Mouse (Mus musculus): ENCODE measurements around the gene Prtn3. TPM values are rescaled to one million over a fixed set of nuclear protein-coding genes. Genes with fewer than 3 reads are reported as not detected.

Gene Prtn3
- polyA plus RNA-seq, 1 experiment = not detected

GRCm38 (mm10) chr10:79840644-79841551 is 33.4 kb upstream of the Prtn3 start:
- H3K27ac ChIP-seq (ENCODE audit: insufficient read depth, low read depth, low read length) = peak overlapping the region; percentile 79
- WGBS = 1% methylated on average over 24 of the region's 24 CpGs
- peak overlapping the region; percentile 50 for H3K4me3 ChIP-seq (ENCODE audit: insufficient read depth, low read depth, low read length)

GRCm38 (mm10) chr10:79842322-79842721 is 32.0 kb upstream of the Prtn3 start:
- Histone ChIP-seq H3K4me3 (ENCODE audit: insufficient read depth, low read depth, low read length) (no peak overlapping the region), H3K4me1 (ENCODE audit: control insufficient read depth, insufficient read depth, low read length) (peaks cover 17% of the 10 kb centered on the region), H3K27ac (ENCODE audit: insufficient read depth, low read depth, low read length) (no peak overlapping the region)
- 56% methylated on average over 3 of the region's 3 CpGs for WGBS
- TF ChIP-seq CTCF (IDR thresholded peaks at IDR 0.05; ENCODE audit: insufficient read depth, low read depth, low read length) = no peak
- TF ChIP-seq POLR2A (IDR thresholded peaks at IDR 0.05; ENCODE audit: insufficient read depth, low read depth, low read length) = no peak

More at GRCm38 (mm10) chr10:79840644-79841551, 33.4 kb upstream of the Prtn3 start:
- TF ChIP-seq CTCF (IDR thresholded peaks at IDR 0.05; ENCODE audit: insufficient read depth, low read depth, low read length) (no peak), POLR2A (IDR thresholded peaks at IDR 0.05; ENCODE audit: insufficient read depth, low read depth, low read length) (no peak)
- H3K4me1 ChIP-seq (ENCODE audit: control insufficient read depth, insufficient read depth, low read length) = peaks cover 17% of the 10 kb centered on the region

- TF ChIP-seq POLR2A (IDR thresholded peaks at IDR 0.05; ENCODE audit: insufficient read depth, low read depth, low read length) (no peak), CTCF (IDR thresholded peaks at IDR 0.05; ENCODE audit: insufficient read depth, low read depth, low read length) (no peak)
- Histone ChIP-seq H3K4me1 (ENCODE audit: control insufficient read depth, insufficient read depth, low read length) (peaks cover 17% of the 10 kb centered on the region), H3K4me3 (ENCODE audit: insufficient read depth, low read depth, low read length) (no peak overlapping the region), H3K27ac (ENCODE audit: insufficient read depth, low read depth, low read length) (no peak overlapping the region)
- WGBS = 51% methylated on average over 6 of the region's 6 CpGs
Measured at GRCm38 (mm10) chr10:79843476-79843875, 30.8 kb upstream of the Prtn3 start.

- TF ChIP-seq POLR2A (IDR thresholded peaks at IDR 0.05; ENCODE audit: insufficient read depth, low read depth, low read length) (no peak), CTCF (IDR thresholded peaks at IDR 0.05; ENCODE audit: insufficient read depth, low read depth, low read length) (no peak)
- 80% methylated on average over 5 of the region's 5 CpGs for WGBS
- H3K4me3 ChIP-seq (ENCODE audit: insufficient read depth, low read depth, low read length) = no peak overlapping the region
- H3K27ac ChIP-seq (ENCODE audit: insufficient read depth, low read depth, low read length) = no peak overlapping the region
- peaks cover 12% of the 10 kb centered on the region for H3K4me1 ChIP-seq (ENCODE audit: control insufficient read depth, insufficient read depth, low read length)
Measured at GRCm38 (mm10) chr10:79846553-79846952, 27.7 kb upstream of the Prtn3 start.

- no peak for TF ChIP-seq CTCF (IDR thresholded peaks at IDR 0.05; ENCODE audit: insufficient read depth, low read depth, low read length)
- no peak for TF ChIP-seq POLR2A (IDR thresholded peaks at IDR 0.05; ENCODE audit: insufficient read depth, low read depth, low read length)
- WGBS = 91% methylated on average over 8 of the region's 8 CpGs
- peaks cover 21% of the 10 kb centered on the region for H3K4me1 ChIP-seq (ENCODE audit: control insufficient read depth, insufficient read depth, low read length)
Measured at GRCm38 (mm10) chr10:79849941-79850628, 24.2 kb upstream of the Prtn3 start.

GRCm38 (mm10) chr10:79851653-79852052 is 22.6 kb upstream of the Prtn3 start:
- WGBS = 71% methylated on average over 3 of the region's 3 CpGs
- TF ChIP-seq CTCF (IDR thresholded peaks at IDR 0.05; ENCODE audit: insufficient read depth, low read depth, low read length) (no peak), POLR2A (IDR thresholded peaks at IDR 0.05; ENCODE audit: insufficient read depth, low read depth, low read length) (no peak)
- peak overlapping the region; percentile 87 for H3K27ac ChIP-seq (ENCODE audit: insufficient read depth, low read depth, low read length)
- H3K4me1 ChIP-seq (ENCODE audit: control insufficient read depth, insufficient read depth, low read length) = peaks cover 31% of the 10 kb centered on the region
- no peak overlapping the region for H3K4me3 ChIP-seq (ENCODE audit: insufficient read depth, low read depth, low read length)

More at GRCm38 (mm10) chr10:79849941-79850628, 24.2 kb upstream of the Prtn3 start:
- Histone ChIP-seq H3K27ac (ENCODE audit: insufficient read depth, low read depth, low read length) (no peak overlapping the region), H3K4me3 (ENCODE audit: insufficient read depth, low read depth, low read length) (no peak overlapping the region)

- no peak for TF ChIP-seq CTCF (IDR thresholded peaks at IDR 0.05; ENCODE audit: insufficient read depth, low read depth, low read length)
- no peak for TF ChIP-seq POLR2A (IDR thresholded peaks at IDR 0.05; ENCODE audit: insufficient read depth, low read depth, low read length)
- Histone ChIP-seq H3K27ac (ENCODE audit: insufficient read depth, low read depth, low read length) (peak overlapping the region; percentile 87), H3K4me3 (ENCODE audit: insufficient read depth, low read depth, low read length) (no peak overlapping the region), H3K4me1 (ENCODE audit: control insufficient read depth, insufficient read depth, low read length) (peaks cover 37% of the 10 kb centered on the region)
- WGBS = 34% methylated on average over 9 of the region's 9 CpGs
Measured at GRCm38 (mm10) chr10:79852107-79852789, 22.0 kb upstream of the Prtn3 start.

GRCm38 (mm10) chr10:79852827-79853226 is 21.4 kb upstream of the Prtn3 start:
- whole genome bisulfite sequencing = 26% methylated on average over 8 of the region's 8 CpGs
- TF ChIP-seq CTCF (IDR thresholded peaks at IDR 0.05; ENCODE audit: insufficient read depth, low read depth, low read length) = no peak
- no peak for TF ChIP-seq POLR2A (IDR thresholded peaks at IDR 0.05; ENCODE audit: insufficient read depth, low read depth, low read length)
- H3K27ac ChIP-seq (ENCODE audit: insufficient read depth, low read depth, low read length) = peak overlapping the region; percentile 87
- H3K4me3 ChIP-seq (ENCODE audit: insufficient read depth, low read depth, low read length) = peak overlapping the region; percentile 46
- H3K4me1 ChIP-seq (ENCODE audit: control insufficient read depth, insufficient read depth, low read length) = peaks cover 42% of the 10 kb centered on the region

Data from olfactory bulb, adult 2 months (tissue).